Mouse (Mus musculus): ENCODE data around the gene Gpatch4. TPM values are rescaled to one million over a fixed set of nuclear protein-coding genes. Genes with fewer than 3 reads are reported as not detected.

Gpatch4 gene
- polyA plus RNA-seq (2016; fragmentation: Nextera tagmentation; extraction: Ambion mirVana), result 52.2 and 52.4 TPM in 2 replicates

DNA sequence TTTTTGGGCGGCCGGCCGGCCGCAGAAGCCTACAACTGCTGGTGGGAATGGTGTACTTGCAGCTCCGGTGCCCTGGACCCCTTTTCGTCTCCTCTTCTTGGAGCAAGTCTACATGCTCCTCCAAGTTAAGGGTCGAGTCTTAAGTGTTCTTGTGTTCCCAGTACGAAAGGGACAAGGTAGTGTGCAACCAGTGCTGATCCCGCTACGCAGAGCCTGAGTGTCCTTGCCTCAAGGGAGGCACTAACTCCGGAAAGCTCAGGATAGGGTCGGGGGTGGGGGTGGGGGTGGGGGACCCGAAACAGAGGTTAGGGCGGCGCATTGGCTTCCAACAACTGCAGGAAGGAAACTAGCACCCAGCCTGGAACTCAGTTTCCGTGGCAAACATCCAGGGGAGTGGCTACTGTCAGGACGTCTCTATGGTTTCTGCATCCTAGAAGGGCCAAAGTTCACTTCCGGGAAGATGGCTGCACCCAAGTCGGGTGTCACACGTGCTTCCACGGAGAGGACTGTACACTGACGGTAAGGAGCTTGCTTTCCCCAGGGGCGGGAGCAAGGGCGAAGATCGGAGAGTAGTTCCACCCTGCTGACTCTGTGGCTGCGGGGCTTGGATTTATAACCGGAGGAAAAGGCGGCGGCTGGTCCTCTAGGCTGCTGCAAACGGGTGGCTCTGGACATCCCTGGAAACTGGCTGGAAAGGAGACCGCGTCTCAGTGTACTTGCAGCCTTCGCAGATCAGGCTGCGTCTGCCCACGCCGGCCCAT lies at the start of gene Gpatch4:
Gene Gpatch4, plus strand, starts transcription at position 448 of the 761 bp plus-strand sequence.
- Histone ChIP-seq H3K27ac (replicated peaks) (peak within 1 kb of the TSS; percentile 80), H3K4me3 (peak within 1 kb of the TSS; percentile 92)
- 10% methylated on average over 36 of the region's 36 CpGs for WGBS

DNA sequence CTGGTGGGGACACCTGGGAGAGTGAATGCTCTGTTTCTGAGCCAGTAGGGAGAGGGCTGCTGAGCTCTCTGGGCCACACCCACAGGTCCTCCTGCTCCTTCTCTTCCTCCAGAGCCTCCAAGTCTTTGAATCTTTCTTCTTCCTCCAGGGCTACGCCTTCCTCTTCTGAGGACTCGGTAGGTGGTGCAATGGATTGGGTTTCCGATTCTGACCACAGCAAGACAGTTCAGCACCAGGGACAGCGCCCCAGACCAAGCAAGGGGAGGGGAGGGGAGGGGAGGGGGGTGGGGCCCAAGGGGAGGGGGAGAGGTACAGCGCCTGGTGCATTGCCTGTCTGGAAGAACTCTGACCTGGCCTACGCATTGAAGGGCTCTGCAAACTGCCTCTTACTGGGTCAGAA lies 49.5 kb upstream of the Gpatch4 start:
- Histone ChIP-seq H3K27me3 (replicated peaks; ENCODE audit: low read depth, poor library complexity, severe bottlenecking) (peaks cover 100% of the 10 kb centered on the region), H3K9me3 (no peaks in the 10 kb centered on the region), H3K4me3 (no peak overlapping the region), H3K36me3 (replicated peaks) (no peaks in the 10 kb centered on the region), H3K27ac (replicated peaks) (no peak overlapping the region), H3K4me1 (peaks cover 45% of the 10 kb centered on the region)
- DNase-seq (ENCODE audit: low spot score), result peak; percentile 88
- 0% methylated on average over 6 of the region's 6 CpGs for WGBS

More for the DNA sequence above, at the start of gene Gpatch4:
- Histone ChIP-seq H3K4me1 (peaks cover 11% of the 10 kb centered on the region), H3K27me3 (replicated peaks; ENCODE audit: low read depth, poor library complexity, severe bottlenecking) (peaks cover 11% of the 10 kb centered on the region), H3K9me3 (no peaks in the 10 kb centered on the region), H3K36me3 (replicated peaks) (peaks cover 23% of the 10 kb centered on the region)
- peak; percentile 85 for DNase-seq (ENCODE audit: low spot score)

DNA sequence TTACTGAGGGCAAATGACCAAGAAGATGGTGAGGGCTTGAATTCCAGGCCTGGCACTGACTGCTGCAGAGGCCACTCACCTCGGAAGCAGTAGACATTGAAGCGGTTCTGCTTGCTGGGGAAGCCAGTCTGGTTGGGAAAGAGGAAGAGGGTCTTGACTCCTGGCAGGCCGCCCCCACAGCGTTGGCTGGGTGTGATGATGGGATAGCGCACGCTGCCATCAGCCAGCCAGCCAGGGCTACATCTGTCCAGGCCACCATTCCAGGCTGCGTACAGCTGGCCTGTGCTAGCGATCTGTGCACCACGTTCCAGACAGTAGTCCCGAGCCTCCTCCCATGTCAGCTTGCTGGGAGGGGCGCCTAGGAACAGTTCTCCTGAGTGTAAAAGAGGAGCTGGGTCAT lies 47.6 kb upstream of the Gpatch4 start:
- no peak for DNase-seq (ENCODE audit: low spot score)
- H3K27ac ChIP-seq (replicated peaks), result no peak overlapping the region
- peaks cover 49% of the 10 kb centered on the region for H3K4me1 ChIP-seq
- 26% methylated on average over 11 of the region's 11 CpGs for WGBS
- no peaks in the 10 kb centered on the region for H3K36me3 ChIP-seq (replicated peaks)
- H3K27me3 ChIP-seq (replicated peaks; ENCODE audit: low read depth, poor library complexity, severe bottlenecking), result peaks cover 100% of the 10 kb centered on the region
- H3K9me3 ChIP-seq, result no peaks in the 10 kb centered on the region
- peak overlapping the region; percentile 11; the same call in 1 of the 2 replicates for H3K4me3 ChIP-seq

DNA sequence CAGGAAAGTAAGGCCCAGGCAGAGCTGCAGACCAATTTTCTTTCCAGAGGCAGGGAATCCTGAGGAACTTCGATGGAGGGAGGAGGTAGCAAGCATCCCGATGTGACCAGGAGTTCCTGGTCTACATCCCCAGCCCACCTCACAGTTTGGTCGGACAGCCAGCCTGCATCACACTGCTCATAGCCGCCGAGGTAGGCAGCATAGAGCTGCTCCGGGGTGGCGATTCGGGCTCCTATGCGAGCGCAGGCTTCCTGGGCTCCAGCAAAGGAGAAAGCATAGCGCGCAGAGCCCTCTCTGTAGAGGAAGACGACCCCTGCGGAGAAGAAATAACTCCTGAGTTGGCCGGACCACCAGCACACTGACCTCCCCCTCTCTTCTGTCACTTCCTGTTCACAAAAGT lies 46.5 kb upstream of the Gpatch4 start:
- Histone ChIP-seq H3K9me3 (no peaks in the 10 kb centered on the region), H3K27ac (replicated peaks) (no peak overlapping the region), H3K36me3 (replicated peaks) (no peaks in the 10 kb centered on the region), H3K4me3 (peak overlapping the region; percentile 57), H3K4me1 (peaks cover 54% of the 10 kb centered on the region), H3K27me3 (replicated peaks; ENCODE audit: low read depth, poor library complexity, severe bottlenecking) (peaks cover 100% of the 10 kb centered on the region)
- DNase-seq (ENCODE audit: low spot score), result no peak
- WGBS, result 2% methylated on average over 15 of the region's 15 CpGs

DNA sequence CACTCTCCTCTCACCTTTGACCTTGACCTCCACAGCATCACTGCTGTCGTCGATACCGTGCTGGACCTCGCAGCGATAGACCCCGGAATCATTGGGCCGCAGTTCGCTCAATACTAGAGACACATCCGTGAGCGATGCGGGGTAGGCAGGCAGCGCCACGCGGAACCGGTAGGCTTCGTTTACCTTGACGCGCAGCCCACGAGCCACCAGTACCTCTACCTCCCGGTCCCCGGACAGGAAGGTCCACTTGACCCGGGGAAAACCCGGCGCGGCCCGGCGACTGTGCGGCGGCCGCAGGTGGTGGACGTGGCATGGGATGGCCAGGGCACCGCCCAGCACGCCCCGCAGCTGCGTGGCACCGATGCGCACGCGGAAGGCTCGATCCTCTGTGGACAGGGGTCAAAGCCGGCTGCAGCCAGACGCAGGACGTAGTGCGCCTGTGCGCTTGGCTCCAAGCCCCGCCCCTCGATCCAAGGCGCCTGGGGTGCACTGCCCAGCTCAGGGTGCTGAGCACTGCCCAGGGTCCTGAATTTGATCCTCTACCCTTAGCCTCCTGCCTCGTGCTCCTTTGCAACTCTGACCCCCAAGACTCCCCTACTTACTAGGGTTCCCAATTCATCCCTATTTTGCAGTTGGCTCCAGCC lies 45.8 kb upstream of the Gpatch4 start:
- no peak overlapping the region for H3K27ac ChIP-seq (replicated peaks)
- no peaks in the 10 kb centered on the region for H3K36me3 ChIP-seq (replicated peaks)
- H3K9me3 ChIP-seq, result no peaks in the 10 kb centered on the region
- WGBS, result under 1% methylated on average over 49 of the region's 49 CpGs
- peaks cover 54% of the 10 kb centered on the region for H3K4me1 ChIP-seq
- peak overlapping the region; percentile 57 for H3K4me3 ChIP-seq
- H3K27me3 ChIP-seq (replicated peaks; ENCODE audit: low read depth, poor library complexity, severe bottlenecking), result peaks cover 100% of the 10 kb centered on the region
- DNase-seq (ENCODE audit: low spot score), result peak; percentile 65

DNA sequence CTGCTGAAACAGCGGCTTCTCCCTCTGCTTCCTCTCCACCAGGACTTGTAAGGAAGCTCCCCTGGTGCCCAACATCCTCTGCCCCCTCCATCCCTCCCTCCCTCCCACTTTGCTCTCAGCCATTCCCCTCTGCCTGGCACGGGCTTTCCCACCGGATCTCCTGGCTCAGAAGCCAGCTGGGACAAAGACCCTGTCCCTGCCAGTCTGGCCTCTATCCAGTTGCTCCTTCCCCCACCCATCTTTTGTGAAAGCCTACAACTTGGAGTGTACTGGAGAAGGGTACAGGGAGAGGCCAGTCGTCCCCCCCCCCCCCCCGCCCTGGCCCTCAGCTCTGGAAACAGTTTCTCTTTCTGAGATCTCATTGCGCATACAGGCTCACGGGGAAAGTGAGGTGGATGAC lies 44.2 kb upstream of the Gpatch4 start:
- no peak for DNase-seq (ENCODE audit: low spot score)
- H3K36me3 ChIP-seq (replicated peaks), result no peaks in the 10 kb centered on the region
- peaks cover 48% of the 10 kb centered on the region for H3K4me1 ChIP-seq
- no peak overlapping the region for H3K27ac ChIP-seq (replicated peaks)
- peaks cover 2% of the 10 kb centered on the region; the same call in 1 of the 2 replicates for H3K9me3 ChIP-seq
- H3K4me3 ChIP-seq, result no peak overlapping the region
- peaks cover 100% of the 10 kb centered on the region for H3K27me3 ChIP-seq (replicated peaks; ENCODE audit: low read depth, poor library complexity, severe bottlenecking)
- WGBS, result 3% methylated on average over 7 of the region's 7 CpGs

DNA sequence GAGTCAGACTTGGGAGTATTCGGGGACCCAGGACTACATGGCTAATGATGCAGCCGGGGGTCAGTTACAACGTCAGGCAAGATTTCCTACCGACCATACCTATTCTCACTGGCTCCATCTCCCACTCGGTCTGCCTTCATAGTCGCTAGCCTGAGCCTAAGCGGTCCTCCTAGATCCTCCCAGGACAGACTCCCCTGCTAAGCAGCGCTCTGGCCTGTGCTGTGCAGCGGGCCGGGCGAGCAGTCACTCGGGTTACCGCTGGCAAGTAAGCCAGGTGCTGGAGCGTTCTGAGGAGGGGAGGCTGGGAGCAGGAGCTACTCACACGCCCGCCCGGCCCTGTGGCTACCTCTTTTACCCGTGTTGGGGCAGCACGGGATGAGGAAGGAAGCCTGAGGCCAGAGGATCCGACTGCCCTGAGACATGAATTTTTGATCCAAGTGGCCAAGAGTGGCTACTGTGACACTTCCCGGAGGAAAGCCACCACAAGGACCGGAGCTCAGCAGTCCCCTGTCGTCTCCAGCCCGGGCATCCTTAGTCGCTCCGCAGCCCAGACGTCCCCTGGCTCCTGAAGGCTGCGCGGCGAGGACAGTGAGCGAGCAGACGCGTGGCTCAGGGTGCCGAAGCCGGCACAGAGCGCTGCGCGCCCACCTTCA lies 43.5 kb upstream of the Gpatch4 start:
- H3K27me3 ChIP-seq (replicated peaks; ENCODE audit: low read depth, poor library complexity, severe bottlenecking), result peaks cover 100% of the 10 kb centered on the region
- H3K4me1 ChIP-seq, result peaks cover 48% of the 10 kb centered on the region
- WGBS, result under 1% methylated on average over 38 of the region's 38 CpGs
- no peaks in the 10 kb centered on the region for H3K36me3 ChIP-seq (replicated peaks)
- peak; percentile 35 for DNase-seq (ENCODE audit: low spot score)
- peak overlapping the region; percentile 58 for H3K4me3 ChIP-seq
- no peak overlapping the region for H3K27ac ChIP-seq (replicated peaks)
- peaks cover 2% of the 10 kb centered on the region; the same call in 1 of the 2 replicates for H3K9me3 ChIP-seq

DNA sequence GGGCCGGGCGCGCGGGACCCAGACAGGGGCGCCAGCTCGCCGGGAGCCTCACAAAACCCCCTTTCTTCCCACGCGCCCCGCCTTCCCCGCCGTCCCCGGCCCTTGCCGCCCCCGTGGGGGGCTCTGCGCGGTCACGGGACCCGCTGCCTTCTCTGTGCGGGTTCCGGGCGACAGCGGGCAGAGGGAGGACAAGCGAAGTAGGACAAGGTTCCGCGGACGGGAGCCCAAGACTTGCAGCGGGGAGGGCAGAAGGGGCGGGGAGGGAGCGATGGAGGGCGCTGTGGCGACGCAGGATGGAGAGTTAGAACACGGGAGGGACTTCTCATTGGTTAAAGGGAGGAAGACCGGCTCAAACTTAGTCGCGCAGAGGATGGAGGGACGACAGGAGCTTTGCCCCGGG lies 42.7 kb upstream of the Gpatch4 start, which contains the start of gene Bcan:
Gene Bcan, minus strand, starts transcription at position 50 of the 400 bp plus-strand sequence.
- 0% methylated on average over 39 of the region's 39 CpGs for WGBS
- H3K27ac ChIP-seq (replicated peaks), result no peak within 1 kb of the TSS
- H3K4me1 ChIP-seq, result peaks cover 48% of the 10 kb centered on the region
- peak; percentile 57 for DNase-seq (ENCODE audit: low spot score)
- no peaks in the 10 kb centered on the region for H3K36me3 ChIP-seq (replicated peaks)
- peaks cover 2% of the 10 kb centered on the region; the same call in 1 of the 2 replicates for H3K9me3 ChIP-seq
- peak within 1 kb of the TSS; percentile 58 for H3K4me3 ChIP-seq
- peaks cover 100% of the 10 kb centered on the region for H3K27me3 ChIP-seq (replicated peaks; ENCODE audit: low read depth, poor library complexity, severe bottlenecking)

DNA sequence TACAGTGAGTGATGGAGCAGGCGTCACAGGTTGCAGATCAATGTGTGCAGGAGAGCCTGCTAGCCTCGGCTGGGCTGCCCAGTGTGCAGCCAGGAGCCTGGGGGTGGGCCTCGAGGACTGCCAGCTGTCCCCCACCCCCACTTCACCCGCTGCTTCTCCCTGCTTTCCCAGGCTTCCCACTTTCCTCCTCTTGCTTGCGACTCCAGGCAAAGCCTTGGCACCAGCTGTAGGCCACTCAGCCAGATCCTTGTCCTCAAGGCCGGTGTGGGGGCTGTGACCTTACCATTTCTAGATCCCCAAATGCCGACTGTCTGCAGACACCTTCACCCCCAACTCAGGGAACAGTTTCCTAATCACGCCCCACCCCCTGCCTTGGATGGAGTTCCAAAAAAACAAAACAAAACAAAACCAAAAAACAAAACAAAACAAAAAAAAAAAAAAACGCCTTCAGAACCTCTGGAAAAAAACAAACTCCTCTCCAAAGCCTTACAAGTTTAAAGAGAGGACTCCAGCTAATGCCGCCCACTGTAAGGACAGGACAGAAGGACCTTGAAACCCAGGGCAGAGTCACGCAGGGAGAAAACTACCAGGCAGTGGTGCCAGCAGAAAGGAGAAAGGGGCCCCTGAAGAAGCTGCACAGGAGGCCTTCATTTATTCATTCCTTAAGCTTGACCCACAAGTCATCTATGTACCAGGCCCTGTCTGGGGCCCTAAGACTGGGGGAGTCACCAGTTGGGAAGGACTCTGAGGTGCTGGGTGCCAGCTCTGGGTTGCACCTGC lies 41.9 kb upstream of the Gpatch4 start:
- WGBS, result 11% methylated on average over 11 of the region's 11 CpGs
- H3K27ac ChIP-seq (replicated peaks), result no peak overlapping the region
- peaks cover 4% of the 10 kb centered on the region; the same call in 1 of the 2 replicates for H3K9me3 ChIP-seq
- H3K36me3 ChIP-seq (replicated peaks), result no peaks in the 10 kb centered on the region
- peak overlapping the region; percentile 58 for H3K4me3 ChIP-seq
- peaks cover 98% of the 10 kb centered on the region for H3K27me3 ChIP-seq (replicated peaks; ENCODE audit: low read depth, poor library complexity, severe bottlenecking)
- peaks cover 41% of the 10 kb centered on the region for H3K4me1 ChIP-seq
- DNase-seq (ENCODE audit: low spot score), result no peak

DNA sequence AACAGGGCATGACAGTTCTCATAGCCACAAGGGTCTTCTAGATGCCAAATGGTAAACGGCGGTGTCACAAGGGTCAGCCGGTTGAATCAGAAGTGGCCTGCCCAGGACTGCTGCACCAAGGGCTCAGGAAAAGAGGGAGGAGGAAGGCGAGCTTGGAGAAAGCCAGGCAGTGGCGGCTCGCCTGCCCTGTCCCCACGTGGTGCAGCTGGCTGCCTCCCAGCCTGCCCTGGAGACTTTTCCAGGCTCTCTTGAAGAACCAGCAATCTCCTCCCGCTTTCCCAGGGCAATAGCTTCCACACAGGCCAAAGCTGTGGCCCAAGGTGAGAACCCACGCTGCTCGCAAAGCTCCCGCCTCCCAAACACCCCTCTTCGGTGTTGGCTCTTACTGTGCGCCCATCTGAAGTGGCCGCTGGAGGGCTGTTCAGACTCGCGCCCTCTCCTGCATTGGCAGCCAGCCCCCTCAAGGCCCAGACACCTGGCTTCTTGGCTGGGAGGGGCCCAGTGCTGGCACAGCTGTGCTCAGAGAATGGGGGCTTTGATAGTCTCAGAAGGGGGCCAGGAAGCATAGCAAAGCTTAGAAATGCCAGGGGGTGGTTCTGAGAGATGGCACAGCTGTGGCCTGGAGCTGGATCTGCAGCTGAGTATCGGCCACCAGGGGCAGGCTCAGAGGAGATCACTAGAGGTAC lies 40.5 kb upstream of the Gpatch4 start:
- peak overlapping the region; percentile 0; the same call in 1 of the 2 replicates for H3K4me3 ChIP-seq
- DNase-seq (ENCODE audit: low spot score), result no peak
- 6% methylated on average over 17 of the region's 17 CpGs for WGBS
- H3K9me3 ChIP-seq, result peaks cover 7% of the 10 kb centered on the region; the same call in 1 of the 2 replicates
- H3K27ac ChIP-seq (replicated peaks), result no peak overlapping the region
- peaks cover 84% of the 10 kb centered on the region for H3K27me3 ChIP-seq (replicated peaks; ENCODE audit: low read depth, poor library complexity, severe bottlenecking)
- peaks cover 26% of the 10 kb centered on the region for H3K4me1 ChIP-seq
- no peaks in the 10 kb centered on the region for H3K36me3 ChIP-seq (replicated peaks)

All from embryonic facial prominence, embryonic 10.5 days (tissue).